Mouse (Mus musculus) bone marrow macrophage, adult 2 months (primary cell): ENCODE data around the gene Gm20547.

Source experiments
- CTCF ChIP-seq: IDR thresholded peaks from 2 replicates; pipeline ENCODE4 v1.5.1; 2012; ENCODE audit warnings: low read depth, mild to moderate bottlenecking, low read length, moderate library complexity
- POLR2A ChIP-seq: IDR thresholded peaks from 2 replicates; pipeline ENCODE4 v1.6.1; 2012; ENCODE audit warnings: mild to moderate bottlenecking, low read depth, low read length, borderline replicate concordance

- TF ChIP-seq CTCF (no peak), POLR2A (no peak)
These were observed 676 bp downstream of the Gm20547 start for GRCm38 (mm10) chr17:34881166-34881565.
